Mouse (Mus musculus): ENCODE measurements around the gene Fcho1. TPM values are rescaled to one million over a fixed set of nuclear protein-coding genes. Genes with fewer than 3 reads are reported as not detected.
A peak's percentile ranks its signal among the peaks of the same experiment; 100 is the strongest.

Gene Fcho1
- polyA plus RNA-seq, 3 experiments from 2014 or later, result 37.6 to 66.4 (median 54.3) TPM

GRCm38 (mm10) chr8:71681369-71681915 lies 44.1 kb downstream of the Fcho1 start:
- no peak for ATAC-seq

DNA sequence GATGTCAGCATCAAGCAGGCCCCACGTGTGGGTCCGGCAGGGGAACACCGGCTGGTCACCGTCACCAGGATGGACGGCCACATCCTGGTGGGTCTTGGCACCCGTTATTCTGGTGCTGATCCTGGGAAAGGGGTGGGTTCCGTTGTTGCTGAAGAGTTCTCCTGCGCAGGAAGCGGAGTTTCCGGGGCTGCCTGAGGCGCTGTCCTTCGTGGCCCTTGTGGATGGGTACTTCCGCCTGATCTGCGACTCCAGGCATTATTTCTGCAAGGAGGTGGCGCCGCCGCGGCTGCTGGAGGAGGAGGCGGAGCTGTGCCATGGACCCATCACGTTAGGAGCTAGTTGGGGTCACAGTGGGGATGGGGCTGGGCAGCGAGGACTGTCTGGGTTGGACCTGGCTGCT lies 45.0 kb downstream of the Fcho1 start:
- no peak for ATAC-seq

GRCm38 (mm10) chr8:71679550-71680168 lies 45.9 kb downstream of the Fcho1 start:
- no peak for ATAC-seq

GRCm38 (mm10) chr8:71679116-71679515 lies 46.4 kb downstream of the Fcho1 start:
- ATAC-seq, result no peak

- ATAC-seq, result no peak
Measured at GRCm38 (mm10) chr8:71678216-71678615, 47.3 kb downstream of the Fcho1 start.

DNA sequence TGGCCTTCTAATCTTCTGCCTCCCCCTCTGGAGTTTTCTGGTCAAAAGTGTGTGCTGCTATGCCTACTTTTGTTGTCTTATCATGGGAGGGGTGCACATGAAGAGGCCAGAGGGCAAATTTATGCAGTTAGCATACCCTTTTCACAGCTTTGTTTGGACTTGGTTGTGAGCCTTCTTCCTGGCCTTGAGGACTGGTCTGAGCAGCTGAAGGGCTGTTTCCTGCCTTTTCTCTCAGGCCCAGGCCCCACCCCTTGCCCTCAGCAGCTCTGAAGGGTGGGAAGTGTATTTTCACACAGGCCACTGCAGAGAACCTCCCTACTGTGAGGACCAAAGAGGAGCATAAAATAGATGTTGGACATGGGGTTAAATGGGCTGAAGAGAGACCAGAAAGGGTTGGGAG lies 48.0 kb downstream of the Fcho1 start:
- no peak for ATAC-seq

DNA sequence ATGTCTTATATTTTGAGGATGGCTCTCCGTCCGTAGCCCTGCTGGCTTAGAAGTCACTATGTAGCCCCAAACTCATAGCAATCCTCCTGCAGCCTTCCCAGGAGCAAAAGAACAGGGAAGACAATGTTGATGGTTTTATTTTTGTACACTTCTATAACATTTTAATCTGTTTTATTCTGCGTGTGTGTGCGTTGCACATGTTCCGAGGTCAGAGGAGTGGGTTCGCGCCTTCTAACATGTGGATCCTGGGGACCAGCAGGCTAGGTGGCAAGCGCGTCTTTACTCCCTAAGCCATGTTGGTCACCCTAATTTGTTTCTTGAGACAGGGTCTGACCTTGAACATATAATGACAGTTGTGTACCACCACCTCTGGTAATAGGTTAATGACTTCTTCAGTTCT lies 48.7 kb downstream of the Fcho1 start:
- no peak for ATAC-seq

DNA sequence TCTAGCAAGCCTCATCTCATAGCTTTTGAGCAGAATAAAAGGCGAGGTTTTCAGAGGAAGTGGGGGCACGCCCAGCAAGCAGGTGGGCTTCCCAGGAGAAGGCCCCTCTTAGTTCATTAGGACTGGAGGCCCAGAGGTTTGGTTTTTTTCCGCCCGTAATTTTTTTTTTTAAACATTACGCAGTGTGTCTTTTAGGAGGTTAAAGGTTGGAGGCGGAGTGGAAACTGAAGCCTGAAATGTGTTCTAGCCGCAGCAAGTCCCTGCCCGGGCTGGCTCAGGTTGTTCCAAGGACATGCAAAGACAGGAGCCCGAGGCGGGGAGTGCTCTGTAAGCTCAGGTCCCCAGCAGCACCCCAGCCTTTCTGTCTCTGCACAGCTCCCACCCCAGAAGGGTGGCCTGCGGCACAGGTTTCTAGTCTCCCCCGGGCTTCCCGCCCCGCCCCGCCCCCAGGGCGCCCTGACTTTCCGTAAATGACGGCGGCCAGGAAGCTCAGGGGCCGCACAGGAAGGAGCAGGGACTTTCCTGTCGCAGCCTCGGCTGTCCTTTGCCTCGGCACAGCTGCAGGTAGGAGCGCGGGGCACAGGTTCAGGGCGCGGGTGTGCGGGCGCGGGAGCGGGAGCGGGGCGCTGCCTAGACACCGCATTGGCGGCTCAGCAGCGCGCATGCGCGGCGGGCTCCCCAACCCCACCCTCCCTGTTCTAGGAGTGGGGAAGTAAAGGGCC lies 49.3 kb downstream of the Fcho1 start, which contains the start of gene Jak3:
Jak3 (plus strand) TSS at position 277 of the 722 bp plus-strand sequence.
- ATAC-seq, result peak; percentile 71

GRCm38 (mm10) chr8:71675456-71676019 lies 50.0 kb downstream of the Fcho1 start:
- ATAC-seq, result no peak

GRCm38 (mm10) chr8:71674071-71674470 lies 51.4 kb downstream of the Fcho1 start:
- no peak for ATAC-seq

DNA sequence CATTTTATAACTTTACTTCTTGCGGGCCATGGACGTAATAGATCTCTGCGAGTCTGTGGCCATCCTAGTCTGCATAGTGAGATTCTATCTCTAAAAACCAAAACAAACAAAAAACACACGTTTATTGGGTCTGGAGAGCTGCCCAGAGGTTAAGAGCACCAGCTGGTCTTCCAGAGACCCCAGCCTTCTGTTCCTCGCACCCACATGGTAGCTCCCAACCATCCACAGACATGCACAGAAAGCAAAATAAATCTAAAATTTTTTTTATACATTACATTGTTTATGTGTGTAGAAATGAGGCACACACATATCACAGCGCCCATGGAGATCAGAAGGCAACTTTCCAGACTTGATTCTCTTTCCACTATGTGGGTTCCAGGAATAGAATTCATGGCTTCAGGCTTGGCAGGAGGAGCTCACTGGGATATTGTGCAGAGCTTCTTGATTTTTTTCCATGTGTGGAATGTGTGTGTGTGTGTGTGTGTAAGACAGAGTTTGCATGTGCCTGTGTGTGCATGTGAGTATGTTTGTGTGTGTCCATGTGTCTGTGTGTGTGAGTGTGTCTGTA lies 53.3 kb downstream of the Fcho1 start:
- ATAC-seq, result no peak

DNA sequence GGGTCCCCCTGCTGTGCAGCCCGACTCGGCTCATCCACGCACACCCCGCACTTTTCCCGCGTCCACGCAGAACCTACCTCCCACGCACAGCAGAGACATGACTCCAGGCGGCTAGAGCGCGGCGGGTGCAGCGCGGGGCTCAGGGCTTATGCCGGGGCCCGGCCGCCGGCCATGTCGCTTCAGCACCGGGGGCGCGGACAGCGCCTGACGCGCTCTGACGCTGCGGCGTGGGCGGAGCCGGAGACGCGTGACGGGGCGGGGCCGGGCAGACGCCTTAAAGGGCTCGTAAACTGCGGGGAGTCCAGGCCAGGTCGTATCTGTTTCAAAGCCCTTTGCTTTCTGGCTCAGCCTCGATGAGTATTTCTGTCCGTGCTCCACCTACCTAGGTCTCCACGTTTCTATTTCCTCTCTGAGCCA lies 54.0 kb downstream of the Fcho1 start, which contains the start of gene Unc13a:
Unc13a (minus strand) TSS at position 209 of the 417 bp plus-strand sequence.
- ATAC-seq, result peak; percentile 54

DNA sequence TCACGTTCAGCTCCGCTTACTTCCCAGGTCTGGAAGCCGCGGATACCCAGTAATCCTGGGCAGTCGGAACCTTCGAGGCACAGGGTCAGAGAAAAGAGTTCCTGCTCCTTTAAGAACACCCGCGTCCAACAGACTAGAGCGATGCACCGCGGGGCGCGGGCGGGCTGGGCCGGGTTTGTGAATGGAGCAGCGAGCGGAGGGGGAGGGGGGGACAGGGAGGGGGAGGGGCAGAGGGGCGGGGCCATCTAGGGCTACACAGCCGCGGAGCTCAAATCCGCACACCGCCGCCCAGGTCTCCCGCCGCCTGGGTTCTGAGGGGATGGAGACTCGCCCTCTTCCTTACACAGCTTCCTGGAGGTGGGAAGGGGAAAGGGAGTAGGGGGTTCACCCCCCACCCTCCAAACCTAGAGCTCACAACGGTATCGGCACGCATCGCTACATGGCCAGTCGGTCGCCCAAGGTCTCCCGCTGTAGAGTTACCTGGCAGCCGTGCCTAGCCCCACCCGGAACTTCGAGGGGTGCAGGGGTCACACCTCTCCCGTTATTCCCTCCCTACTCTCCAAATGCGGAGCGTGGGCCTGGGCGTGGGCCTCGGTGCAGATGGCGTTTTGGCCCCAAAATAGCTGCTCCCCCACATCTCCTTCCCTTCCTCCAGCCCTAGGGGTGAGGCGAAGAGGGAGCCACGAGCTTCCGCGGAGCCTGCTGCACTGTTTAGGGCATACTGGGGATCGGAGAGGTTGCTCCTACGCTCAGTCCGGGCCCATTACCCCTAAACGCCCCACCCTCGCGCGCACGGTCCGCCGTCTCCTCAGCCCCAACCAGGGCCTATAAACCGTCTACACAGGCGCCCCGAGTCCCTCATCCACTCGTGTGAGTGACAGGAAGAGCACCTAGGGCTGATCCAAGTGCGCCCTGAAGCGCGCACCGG lies 54.6 kb downstream of the Fcho1 start:
- ATAC-seq, result peak; percentile 7

DNA sequence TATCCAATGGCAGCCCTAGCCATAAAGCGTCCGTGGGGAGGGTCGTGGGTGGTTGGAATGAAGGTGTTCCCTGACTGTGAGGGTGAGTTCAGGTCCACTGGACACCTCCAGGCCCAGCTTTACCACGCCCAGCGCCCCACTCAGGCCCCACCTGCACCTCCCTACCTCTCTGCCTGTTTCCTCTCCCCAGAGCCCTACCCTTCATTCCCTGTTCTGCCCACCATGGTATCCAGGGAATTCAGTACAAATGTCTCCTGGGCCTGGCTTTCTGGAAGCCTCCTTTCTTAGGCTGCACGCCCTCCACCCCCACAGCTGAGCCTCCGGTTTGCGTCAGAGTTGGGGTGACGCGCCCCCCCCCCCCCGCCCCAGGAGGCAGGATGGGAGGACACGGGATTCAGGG lies 55.3 kb downstream of the Fcho1 start:
- no peak for ATAC-seq

DNA sequence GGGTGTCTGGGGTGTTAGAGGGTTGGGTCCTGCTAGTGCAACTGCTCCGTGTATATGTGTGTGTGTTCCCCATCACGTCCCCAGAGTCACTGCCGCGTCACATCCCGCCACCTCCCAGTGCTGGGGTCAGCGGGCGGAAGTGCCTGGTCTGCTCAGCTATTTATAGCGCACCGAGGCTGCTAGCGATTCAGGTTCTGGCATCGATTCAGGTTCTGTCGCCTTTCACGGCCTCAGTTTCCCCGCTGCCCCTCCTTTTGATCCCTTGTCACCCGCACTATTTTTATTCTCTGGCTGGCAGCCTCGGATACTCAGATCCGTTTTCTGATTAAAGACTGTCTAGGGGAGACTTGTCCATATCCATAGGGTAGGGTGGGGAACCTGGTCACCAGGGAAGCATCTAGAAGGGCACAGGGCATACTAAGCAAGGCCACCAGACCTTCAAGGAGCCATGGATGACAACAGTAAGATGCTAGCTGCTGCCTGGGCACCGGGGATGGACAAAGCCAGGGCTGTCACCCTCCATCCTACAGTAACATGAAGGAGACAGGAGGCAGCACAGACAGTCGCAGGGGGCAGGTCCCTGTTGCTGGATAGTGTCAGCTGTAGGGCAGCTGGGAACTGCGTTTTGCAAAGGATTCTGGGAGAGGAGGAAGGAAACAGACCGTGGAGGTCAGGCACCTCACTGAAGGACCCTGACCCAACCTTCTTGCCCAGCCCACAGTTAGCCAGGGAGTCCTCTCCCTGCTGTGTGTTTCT lies 57.1 kb downstream of the Fcho1 start:
- peak; percentile 74 for ATAC-seq

GRCm38 (mm10) chr8:71667256-71667655 lies 58.3 kb downstream of the Fcho1 start:
- ATAC-seq, result no peak

DNA sequence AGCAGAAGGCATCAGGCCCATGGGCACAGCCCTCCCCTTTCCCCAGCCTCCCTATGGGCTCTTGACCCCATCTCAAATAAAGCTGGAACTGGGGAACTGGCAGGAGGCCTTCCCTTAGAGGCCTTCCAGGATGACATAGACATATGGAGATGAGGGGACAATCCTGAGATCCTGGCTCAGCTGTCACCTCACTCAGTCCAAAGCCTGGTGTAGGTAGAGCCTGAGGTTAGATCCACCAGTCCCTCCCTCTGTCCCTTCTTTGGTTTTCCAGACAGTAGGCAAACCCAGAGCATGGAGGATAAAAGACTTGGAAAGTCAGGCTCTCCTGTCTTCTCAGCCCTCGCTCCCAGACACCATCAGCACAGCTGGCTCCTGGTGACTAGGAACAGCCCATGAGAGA lies 58.7 kb downstream of the Fcho1 start:
- ATAC-seq, result no peak

- peak; percentile 46 for ATAC-seq
Measured at GRCm38 (mm10) chr8:71665331-71666130, 60.0 kb downstream of the Fcho1 start.

- ATAC-seq, result peak; percentile 80
Measured at GRCm38 (mm10) chr8:71660325-71661120, 65.0 kb downstream of the Fcho1 start.

GRCm38 (mm10) chr8:71659751-71660150 lies 65.8 kb downstream of the Fcho1 start:
- ATAC-seq, result no peak
